Mouse (Mus musculus) urinary bladder, postnatal 14 days (tissue): ENCODE data around the gene Camk1d.
A peak's percentile ranks its signal among the peaks of the same experiment; 100 is the strongest.
"Not testable (repeated sequence)": the region's sequence is repeated elsewhere in the genome, so short reads cannot be mapped to it uniquely, and the experiment has no call there.

Experiments
- DNase-seq: peaks from one replicate; pipeline ENCODE4 v3.0.0; 2021; ENCODE audit warnings: low spot score

Camk1d gene

DNA sequence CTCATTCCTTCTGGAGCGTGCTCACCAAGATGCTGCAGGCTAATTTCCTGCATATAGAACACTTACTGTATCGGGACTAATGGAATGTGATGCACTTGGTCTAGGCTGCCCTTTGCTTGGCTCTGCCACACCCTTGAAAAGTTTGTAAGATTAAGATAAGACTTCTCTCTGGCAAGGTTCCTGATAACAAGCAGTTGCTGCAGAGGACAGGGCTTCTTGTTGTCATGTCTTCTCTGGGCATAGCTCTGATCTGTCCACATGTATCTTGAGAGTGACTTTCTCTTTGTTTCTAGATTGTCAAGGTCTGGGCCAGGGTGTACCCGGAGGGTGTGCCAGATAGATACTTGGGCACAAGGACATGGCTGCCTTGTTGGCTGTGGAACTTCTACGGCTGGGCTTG, 398.1 kb downstream of the Camk1d start:
- no peak for DNase-seq

DNA sequence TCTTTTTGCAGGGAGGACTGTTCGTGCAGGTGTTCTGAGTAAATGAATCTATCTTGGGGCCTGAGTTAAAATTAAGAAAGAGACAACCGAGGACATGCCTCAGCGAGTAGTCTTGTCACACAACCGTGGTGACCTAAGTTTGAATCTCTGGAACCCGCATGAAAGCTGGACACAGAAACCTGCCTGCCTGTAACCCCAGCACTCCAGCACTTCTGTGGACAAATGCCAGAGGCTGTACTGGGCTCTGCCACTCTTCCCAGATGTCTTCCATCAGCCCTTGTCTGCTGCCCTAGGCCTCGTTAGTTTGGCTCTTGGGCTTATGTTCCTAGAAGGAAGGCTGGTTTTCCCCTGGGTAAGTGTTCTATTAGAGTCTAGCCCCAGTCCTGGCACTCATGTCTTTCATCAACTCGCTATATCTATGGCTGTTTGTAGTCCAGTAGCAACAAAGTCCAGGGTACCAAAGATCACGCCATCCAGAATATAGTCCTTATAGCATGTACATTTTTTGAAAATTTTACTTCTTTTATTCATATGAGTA, 399.0 kb downstream of the Camk1d start:
- DNase-seq = no peak

DNA sequence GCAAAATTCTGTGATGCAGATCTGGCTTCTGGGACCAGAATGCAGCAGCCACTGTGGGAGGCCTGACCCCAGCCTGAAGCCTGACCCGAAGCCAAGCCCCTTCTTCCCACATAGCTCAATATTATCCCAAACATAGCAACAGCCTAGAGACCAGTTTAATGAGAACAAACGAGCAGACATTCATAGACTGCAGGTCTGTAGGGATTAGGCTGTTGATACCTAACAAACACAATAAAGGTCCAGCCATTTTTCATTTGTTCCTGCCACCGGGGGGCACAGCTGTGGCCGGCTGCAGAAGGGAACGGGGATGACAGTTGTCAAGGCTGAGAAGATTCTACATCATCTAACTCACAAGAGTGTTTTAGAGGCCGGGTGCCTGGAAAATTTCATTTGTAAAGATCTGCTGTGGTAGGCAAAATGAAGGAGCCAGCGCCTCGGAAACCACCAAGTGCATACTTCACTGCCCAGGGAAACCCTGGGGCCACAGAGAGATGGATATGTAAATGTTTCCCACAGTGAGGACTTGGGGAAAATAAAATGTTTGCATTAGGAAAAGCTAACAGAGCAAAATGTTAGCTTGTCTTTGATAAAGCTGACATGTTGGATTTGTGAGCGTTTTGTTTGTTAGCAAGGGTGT, 399.7 kb downstream of the Camk1d start:
- no peak for DNase-seq

DNA sequence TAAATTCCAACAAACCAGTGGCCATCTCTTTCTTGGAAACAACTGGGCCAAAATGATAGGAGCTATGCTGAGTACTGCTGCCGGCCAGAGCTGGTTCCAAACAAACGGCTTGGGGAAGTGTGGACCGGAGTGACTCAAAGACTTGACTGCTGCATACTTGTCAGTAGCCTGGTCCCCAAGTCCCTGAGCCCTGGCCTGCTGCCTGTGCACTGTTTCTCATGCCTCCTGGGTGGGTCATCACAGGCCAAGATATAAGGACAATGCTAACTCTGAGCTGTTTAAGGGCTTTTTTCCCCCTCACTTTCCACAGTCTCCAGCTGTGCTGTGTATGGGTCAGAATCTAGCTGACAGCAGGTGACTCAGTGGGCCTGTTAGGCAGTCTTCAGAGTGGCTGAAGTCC, 409.2 kb downstream of the Camk1d start:
- DNase-seq = no peak

DNA sequence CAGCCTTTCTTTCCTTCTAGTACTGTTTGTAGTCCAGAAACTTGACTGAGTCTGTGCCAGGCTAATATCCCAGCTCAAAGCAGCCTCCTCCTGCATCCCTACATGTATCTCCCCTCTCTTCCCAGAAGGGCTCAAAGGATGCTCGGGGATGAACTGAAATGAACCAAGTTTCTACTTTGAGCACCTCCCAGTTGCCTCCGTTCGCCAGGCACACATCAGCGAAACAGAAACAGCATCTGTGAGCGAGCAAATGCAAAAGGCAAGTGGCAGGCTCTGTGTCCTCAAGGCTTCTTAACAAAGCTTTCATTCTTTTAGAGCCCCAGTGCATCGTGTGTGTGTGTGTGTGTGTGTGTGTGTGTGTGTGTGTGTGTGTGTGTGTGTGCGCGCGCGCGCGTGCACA, 409.9 kb downstream of the Camk1d start:
- no peak for DNase-seq

DNA sequence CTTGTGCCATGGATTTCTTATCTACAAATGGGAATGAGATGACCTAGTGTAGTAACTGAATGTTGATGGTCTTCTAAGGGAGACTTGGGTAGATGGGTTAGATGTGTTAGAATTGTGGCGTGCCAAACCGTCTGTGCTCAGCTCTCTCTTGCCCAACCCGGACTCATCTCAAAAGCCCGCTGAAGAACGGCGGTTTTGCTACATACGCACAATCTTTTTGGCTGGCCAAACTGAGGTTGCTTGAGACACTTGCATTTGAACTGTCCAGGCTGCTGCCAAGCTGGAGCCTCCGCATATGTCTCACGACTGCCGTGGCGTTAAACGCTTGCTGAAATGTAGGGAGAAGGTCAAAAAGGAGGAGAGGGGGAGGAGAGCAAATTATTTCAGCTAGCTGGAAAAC, 413.0 kb downstream of the Camk1d start:
- DNase-seq = no peak

DNA sequence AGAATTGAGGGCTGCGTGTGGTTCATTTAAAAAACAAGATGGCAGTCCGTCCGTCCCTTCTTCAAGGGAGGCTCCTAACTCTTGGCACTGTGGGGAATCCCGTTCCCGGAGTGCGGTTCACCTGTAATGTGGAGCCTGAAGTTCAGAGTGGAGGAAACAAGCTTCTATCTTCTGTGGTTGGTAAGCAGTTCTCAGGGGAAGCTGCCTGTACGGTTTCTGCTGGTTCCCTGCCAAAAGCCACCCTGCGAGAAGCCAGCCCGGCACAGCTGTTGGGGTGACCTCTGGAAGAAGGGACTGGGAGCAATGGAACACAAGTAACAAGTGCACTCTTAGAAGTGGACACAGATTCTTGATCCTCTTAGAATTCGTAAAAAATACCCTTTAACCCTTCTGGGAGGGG, 416.2 kb downstream of the Camk1d start:
- no peak for DNase-seq

DNA sequence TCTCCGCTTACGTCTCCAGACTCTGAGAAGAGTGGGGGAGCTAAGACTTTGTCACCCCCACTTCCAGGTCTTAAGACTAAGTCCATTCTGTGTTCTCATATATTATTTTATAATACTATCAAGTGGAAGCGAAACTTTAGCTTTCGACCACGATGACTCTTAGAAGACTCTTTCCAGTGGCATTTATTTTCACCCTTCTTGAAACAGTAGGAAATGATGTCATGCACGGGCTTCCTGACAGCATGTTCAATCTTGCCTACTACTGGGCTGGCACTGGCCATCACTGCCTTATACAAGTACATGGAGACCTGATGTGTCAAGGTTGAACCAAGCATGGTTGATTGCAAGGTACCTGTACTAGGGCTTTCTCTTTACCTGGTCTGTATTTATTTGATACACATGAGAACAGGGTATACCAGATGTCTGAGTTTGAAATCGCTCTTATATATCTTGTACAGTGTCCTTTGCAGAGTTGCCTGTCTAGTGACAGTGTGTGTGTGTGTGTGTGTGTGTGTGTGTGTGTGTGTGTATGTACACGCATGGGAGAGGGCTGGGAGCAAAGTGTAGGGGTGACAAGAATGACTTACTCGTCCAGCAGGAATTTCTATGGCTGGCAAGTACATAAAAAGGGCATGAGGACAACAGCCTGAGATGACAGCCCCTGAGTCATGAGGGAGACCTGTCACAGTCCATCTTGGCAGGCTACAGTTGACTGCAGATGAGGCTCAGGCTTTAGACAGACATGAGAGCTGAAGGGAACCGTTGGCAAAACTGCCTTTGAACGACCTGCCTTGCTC, 417.4 kb downstream of the Camk1d start:
- DNase-seq = no peak

DNA sequence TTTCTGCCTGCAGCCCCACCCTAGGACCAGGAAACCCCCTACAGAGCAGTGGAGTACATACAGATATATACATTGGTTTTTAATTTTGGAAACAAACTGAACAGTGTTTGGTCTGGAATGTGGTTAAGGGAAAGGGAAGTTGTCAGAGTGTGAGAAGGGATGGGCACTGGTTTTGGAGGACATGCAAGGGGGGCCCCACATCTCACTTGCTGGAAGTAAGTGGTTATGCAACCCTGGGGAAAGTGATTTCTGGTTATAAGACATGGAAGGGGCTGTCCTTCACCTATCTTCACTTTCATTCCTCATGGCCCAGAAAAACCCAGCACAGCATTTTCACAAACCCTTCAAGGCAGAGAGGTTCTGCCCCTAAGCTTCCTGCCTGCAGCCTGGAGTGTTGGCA, 419.2 kb downstream of the Camk1d start:
- no peak for DNase-seq

DNA sequence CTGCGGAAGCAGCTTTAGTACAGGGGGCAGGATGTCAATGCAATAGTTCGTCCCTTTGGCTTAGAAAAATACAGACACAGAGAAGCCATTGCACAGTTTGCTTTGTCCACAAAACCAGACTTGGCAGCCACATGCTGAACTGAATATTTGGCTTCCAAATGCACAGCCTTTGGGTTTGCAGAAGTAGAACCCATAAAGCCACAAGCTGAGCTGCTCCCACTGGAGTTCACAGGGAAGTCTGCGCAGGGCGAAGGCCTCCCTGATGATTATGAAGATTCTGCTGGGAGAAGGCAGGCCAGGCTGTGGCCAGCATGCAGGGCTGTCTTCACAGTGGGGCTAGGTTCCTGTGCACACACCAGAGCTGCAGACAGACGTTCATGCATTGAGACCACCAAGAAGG, 419.9 kb downstream of the Camk1d start:
- no peak for DNase-seq

DNA sequence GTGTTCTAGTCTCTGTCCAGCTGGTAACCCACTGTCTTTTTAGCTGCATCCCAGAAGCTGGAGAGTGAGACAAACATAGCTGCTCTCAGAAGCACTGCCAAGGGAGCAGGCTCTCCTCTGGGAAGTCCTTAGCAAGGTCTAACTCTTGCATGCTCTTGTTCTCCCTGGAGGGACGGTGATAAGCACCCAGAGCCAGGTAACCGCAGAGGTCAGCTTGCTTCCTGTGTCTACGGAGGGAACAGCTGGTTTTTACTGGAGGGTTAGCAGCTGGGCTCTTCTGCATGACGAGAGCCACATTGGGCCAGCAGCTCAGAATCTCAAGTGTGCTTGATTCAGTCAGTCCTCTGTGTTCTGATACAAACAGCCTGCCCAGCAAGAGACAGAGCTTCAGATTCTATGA, 425.7 kb downstream of the Camk1d start:
- no peak for DNase-seq

DNA sequence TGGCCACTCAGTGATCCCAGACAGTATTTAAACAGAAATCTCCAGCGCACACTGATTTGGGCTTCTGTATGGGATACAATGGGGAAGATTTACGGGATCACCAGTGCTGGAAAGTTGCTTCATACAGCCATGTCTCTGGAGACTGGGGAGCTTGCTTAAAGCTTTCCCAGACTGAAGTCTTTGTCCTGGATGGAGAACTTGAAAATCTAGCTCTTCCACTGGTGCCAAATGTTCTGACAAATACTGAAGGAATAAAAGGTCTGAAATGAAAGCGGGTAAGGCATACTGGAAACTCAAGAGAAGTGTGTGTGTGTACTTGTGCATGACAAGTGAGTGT, 427.3 kb downstream of the Camk1d start:
- no peak for DNase-seq

DNA sequence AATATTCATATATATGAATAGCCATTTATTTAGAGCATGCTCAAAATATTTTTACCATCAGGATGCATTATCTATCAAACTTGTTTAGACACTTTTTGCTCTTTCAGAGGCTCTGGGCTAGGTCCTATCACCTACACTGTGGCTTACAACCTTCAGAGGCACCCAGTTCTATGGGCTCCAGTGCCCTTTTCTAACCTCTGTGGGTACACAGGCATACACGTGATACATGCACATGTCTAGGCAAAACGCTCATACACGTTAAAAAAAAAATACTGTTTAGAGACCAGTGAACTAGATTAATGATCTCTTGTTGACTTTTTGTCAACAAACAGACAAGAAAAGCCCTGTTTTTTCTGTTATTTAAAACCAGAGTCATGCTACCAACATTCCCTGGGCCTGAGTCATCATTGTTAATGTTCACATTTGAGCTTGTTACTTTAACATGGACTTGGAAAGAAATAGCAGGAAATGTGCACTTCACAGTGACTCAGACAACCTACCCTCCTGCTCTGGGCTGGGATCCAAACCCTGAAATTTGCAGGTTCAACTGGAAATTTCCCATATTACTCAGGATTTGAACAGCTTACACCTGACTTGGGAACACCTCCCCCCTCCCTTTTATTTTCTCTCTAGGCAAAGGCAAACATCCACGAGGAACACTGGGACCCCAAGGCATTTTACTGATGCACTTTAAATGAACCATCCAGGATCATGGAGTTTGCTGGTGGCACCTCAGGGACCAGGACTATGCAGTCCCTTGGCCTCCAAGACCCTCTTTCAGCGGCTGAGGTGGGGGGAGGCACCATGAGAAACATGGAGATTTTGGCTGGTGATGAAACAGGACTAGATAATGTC, 427.9 kb downstream of the Camk1d start:
- DNase-seq = peak; percentile 81

DNA sequence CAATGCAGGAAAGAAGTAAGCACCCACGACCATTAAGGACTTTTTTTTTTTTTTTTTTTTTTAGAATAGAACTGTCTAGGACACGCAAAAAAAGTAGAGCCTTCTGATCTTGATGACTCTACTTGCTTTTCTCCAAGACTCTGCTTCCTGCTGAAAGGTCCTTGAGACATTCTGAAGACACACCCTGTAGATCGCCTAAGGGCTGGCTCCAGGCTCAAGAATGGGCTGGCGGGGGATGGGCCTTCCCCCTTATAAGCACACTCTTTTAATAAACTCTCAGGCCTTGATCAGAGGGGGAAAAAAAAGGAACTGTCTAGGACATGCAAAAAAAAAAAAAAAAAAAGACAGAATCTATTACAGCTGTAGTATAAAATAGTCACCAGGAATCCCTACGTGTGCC, 430.0 kb downstream of the Camk1d start:
- no peak for DNase-seq

DNA sequence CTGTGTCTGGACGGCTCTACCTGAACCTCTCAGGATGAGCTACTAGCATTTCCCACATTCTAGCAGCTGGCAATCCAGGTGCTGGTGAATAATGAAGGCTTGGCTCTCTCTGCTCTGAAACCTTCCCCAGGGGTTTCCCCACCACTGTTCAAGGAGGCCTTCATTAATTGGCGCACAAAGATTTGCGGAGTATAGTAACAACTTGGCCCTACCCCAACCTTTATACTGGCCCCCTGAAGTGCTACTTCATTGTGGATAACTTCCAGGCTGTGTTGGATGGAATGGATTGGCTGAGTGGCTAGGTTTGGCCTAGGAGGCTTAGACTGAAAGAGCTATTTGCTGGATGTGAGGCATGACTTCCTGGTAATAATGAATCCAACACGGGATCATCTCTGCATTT, 431.7 kb downstream of the Camk1d start:
- no peak for DNase-seq

DNA sequence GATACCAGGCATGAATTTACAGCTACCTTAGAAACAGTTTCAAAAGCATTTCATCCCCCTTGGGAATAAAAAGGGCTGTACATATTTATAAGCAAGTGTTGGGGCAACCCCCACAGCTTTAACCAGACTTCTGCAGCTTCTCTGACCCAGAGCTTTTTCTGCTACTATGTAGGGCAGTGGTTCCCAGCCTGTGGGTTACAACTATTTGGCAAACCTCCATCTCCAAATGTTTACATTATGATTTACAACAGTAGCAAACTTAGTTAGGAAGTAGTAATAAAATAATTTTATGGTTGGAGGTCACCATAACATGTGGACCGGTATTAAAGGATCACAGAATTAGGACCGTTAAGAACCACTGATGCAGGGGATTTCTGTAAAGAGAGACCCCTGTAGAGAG, 446.3 kb downstream of the Camk1d start:
- DNase-seq = no peak

DNA sequence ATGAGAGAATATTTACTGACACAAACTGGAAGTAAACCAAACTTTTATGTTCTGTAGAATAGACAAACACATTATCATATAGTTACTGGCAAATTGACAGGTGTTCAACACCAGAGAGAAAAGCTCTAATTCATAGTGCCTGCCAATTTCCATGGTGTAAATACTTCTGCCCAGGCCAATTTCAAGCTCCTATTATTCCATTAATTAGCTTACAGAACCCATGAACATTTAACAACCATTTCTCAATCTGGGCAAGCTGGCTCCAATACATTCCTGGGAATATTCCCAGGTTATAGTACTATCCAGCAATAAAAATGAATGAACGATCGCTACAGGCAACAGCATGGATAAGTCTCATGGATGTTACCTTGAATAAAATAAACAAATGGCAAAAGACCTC, 452.0 kb downstream of the Camk1d start:
- DNase-seq = no peak

DNA sequence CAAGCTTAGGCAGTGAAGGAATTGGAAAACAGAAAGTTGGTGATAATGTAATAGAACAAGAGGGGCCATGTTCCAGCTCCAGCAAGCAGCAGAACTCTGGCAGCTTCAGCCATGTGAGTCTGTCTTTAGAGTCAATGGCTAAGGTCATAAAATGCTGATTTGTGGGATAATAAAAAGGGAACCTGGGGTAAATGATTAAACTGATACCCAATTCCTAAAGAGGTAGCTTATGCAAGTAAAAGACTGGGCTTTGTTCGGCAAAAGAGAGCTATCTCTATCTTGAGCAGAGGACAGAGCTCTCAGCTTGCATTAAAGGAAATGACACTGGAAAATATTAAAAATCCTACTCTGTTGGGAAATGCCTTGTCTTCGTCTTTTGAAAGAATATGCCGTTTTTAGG, 456.1 kb downstream of the Camk1d start:
- DNase-seq = no peak

DNA sequence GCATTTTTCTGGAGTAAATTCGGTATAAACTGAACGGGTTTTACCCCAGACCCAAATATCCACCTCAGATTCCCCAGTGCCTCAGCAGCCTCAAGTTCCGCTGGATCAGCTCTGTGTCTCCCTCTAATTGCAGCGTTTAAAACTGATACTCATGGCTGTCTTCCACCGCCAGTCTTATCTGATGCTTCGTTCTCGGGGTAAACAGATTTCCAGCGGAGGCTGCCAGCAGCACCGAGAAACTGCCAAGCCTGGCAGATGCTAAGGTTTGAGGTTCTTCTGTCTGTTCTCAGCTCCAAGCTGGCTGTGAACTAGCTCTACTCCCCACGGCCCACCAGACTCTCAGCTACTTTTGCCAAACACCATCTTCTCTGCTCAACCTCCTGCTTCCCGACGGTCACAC, 464.3 kb downstream of the Camk1d start:
- peak; percentile 76 for DNase-seq

DNA sequence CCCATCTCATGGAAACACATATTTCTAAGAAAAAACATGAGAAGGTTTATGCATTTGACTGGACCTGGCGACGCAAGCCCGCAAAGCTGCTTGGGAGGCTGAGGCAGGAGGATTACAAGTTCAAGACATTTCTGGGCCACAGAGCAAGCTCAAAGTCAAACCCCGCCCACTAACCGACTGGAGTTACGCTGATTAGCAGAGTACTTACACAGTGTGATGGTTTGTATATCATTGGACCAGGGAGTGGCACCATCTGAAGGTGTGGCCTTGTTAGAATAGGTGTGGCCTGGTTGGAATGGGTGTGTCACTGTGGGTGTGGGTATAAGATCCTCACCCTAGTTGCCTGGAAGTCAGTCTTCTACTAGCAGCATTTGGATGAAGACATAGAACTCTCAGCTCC, 465.1 kb downstream of the Camk1d start:
- not testable (repeated sequence) for DNase-seq
